Mouse (Mus musculus) kidney, postnatal 25 days (tissue): ENCODE results near the gene Setd1a.

ENCODE experiments used
- DNase-seq, 2 experiments: peaks; one replicate each; pipeline ENCODE4 v3.0.0; 2021; ENCODE audit warnings: mixed read lengths in 2 of 2

The Setd1a gene

GRCm38 (mm10) chr7:127800435-127801009 is 24.1 kb downstream of the Setd1a start, which contains the start of gene Hsd3b7:
TSS of gene Hsd3b7 (plus strand) at chr7:127800604.
- DNase-seq: peak; percentile 96

- peak in 1 of 2 experiments; percentile 58 for DNase-seq
Measured at GRCm38 (mm10) chr7:127801010-127801621, 24.6 kb downstream of the Setd1a start.

- peak in 1 of 2 experiments; percentile 43 for DNase-seq
Measured at GRCm38 (mm10) chr7:127802313-127802712, 25.8 kb downstream of the Setd1a start.

GRCm38 (mm10) chr7:127808821-127809220 is 32.4 kb downstream of the Setd1a start:
- DNase-seq: no peak

- no peak for DNase-seq
Measured at GRCm38 (mm10) chr7:127809846-127810245, 33.4 kb downstream of the Setd1a start.

- DNase-seq: no peak
Measured at GRCm38 (mm10) chr7:127810650-127811049, 34.2 kb downstream of the Setd1a start.

GRCm38 (mm10) chr7:127811240-127811639 is 34.8 kb downstream of the Setd1a start:
- no peak for DNase-seq

- DNase-seq: peak in 1 of 2 experiments; percentile 34
Measured at GRCm38 (mm10) chr7:127812292-127812691, 35.8 kb downstream of the Setd1a start.

- peak in 1 of 2 experiments; percentile 59 for DNase-seq
Measured at GRCm38 (mm10) chr7:127813821-127814220, 37.4 kb downstream of the Setd1a start.

- peak; percentile 61 to 78 for DNase-seq
Measured at GRCm38 (mm10) chr7:127814241-127814921, 37.9 kb downstream of the Setd1a start.

- DNase-seq: no peak
Measured at GRCm38 (mm10) chr7:127815116-127815665, 38.7 kb downstream of the Setd1a start.

GRCm38 (mm10) chr7:127815954-127816821 is 39.7 kb downstream of the Setd1a start:
- peak; percentile 50 to 76 for DNase-seq

GRCm38 (mm10) chr7:127817053-127817452 is 40.6 kb downstream of the Setd1a start:
- DNase-seq: no peak

- no peak for DNase-seq
Measured at GRCm38 (mm10) chr7:127817776-127818175, 41.3 kb downstream of the Setd1a start.

- DNase-seq: no peak
Measured at GRCm38 (mm10) chr7:127820836-127821509, 44.5 kb downstream of the Setd1a start.

GRCm38 (mm10) chr7:127822494-127822893 is 46.0 kb downstream of the Setd1a start:
- no peak for DNase-seq

- DNase-seq: no peak
Measured at GRCm38 (mm10) chr7:127823236-127824171, 47.0 kb downstream of the Setd1a start.

- no peak for DNase-seq
Measured at GRCm38 (mm10) chr7:127824176-127824871, 47.9 kb downstream of the Setd1a start, which contains the start of the genes Stx4a and Stx1b. TSS of gene Stx4a (plus strand) at chr7:127824294. TSS of gene Stx1b (minus strand) at chr7:127824549.

GRCm38 (mm10) chr7:127835550-127835949 is 59.1 kb downstream of the Setd1a start:
- DNase-seq: no peak

GRCm38 (mm10) chr7:127837473-127837872 is 61.0 kb downstream of the Setd1a start:
- DNase-seq: no peak
